Mouse (Mus musculus): Measurements from ENCODE around the gene Dlg4. TPM values are rescaled to one million over a fixed set of nuclear protein-coding genes. Genes with fewer than 3 reads are reported as not detected.
A peak's percentile ranks its signal among the peaks of the same experiment; 100 is the strongest.
"Not testable (repeated sequence)": the region's sequence is repeated elsewhere in the genome, so short reads cannot be mapped to it uniquely, and the experiment has no call there.

The Dlg4 gene
- polyA plus RNA-seq, 1 experiment from 2014 or later = 4.6 TPM

DNA sequence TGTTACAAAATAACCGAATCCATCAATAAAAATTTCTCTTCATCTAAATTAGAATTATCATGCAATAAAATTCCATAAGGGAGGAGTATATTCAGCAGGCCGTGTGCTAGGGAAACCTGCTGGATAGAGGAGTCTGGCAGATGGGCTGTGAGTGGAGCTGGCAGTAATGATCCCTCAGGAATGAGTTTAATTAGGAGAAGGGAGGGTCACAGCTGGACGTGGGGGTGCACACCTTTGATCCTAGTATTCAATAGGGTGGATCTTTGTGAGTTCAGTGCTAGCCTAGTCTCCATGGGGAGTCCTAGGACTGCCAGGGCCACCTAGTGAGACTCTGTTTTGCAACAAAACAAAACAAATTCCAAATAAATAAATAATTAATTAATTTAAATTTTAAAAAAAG, 51.5 kb downstream of the Dlg4 start:
- H3K27ac ChIP-seq = no peak overlapping the region
- WGBS (ENCODE audit: missing documents) = 94% methylated on average over 3 of the region's 3 CpGs

GRCm38 (mm10) chr11:70070057-70070456, 53.3 kb downstream of the Dlg4 start:
- H3K4me3 ChIP-seq (ENCODE audit: inconsistent target) = no peak overlapping the region
- no peaks in the 10 kb centered on the region for H3K36me3 ChIP-seq (ENCODE audit: inconsistent target)
- no peaks in the 10 kb centered on the region for H3K79me2 ChIP-seq (ENCODE audit: inconsistent target)
- H3K27ac ChIP-seq = no peak overlapping the region
- 93% methylated on average over 6 of the region's 6 CpGs for WGBS (ENCODE audit: missing documents)

More for the DNA sequence above, 51.5 kb downstream of the Dlg4 start:
- Histone ChIP-seq H3K4me3 (ENCODE audit: inconsistent target) (no peak overlapping the region), H3K36me3 (ENCODE audit: inconsistent target) (no peaks in the 10 kb centered on the region), H3K79me2 (ENCODE audit: inconsistent target) (no peaks in the 10 kb centered on the region)

GRCm38 (mm10) chr11:70070603-70071002, 53.9 kb downstream of the Dlg4 start:
- not testable (repeated sequence) for H3K36me3 ChIP-seq (ENCODE audit: inconsistent target); H3K79me2 ChIP-seq (ENCODE audit: inconsistent target); H3K27ac ChIP-seq; H3K4me3 ChIP-seq (ENCODE audit: inconsistent target)
- 11% methylated on average over 2 of the region's 3 CpGs for WGBS (ENCODE audit: missing documents)

DNA sequence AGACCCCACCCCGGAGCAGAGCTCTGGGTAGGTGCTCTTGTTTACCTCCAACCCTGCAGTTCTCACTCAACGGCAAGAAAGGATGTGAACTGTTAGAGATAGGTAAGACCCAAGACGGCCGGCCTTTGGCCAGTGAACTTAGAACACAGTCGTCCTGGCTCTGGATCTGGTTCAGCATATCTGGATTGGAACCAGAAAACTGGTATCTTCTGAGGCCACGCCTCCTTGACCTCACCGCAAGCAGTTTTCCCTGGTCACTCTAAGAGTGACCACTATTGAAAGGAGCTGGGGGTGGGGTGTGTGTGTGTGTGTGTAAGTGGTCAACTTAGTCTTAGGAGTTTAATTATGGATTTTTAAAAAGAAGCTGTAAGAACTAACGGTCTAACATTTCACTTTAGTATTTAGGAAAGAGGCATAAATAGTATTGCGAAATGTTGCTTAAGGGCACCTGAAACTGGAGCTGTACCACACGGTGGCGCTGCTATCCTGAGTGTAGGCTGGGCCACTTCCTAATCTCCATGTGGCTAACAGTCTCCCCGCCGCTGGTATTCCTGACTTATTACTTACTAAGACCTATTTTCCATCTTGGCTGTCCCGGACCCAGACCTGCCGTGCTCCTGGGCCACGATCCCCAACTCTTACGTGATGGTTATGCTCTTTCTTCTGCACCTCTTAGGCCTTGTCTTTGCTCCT, 57.8 kb downstream of the Dlg4 start:
- no peaks in the 10 kb centered on the region for H3K79me2 ChIP-seq (ENCODE audit: inconsistent target)
- no peak overlapping the region for H3K4me3 ChIP-seq (ENCODE audit: inconsistent target)
- H3K36me3 ChIP-seq (ENCODE audit: inconsistent target) = no peaks in the 10 kb centered on the region
- H3K27ac ChIP-seq = 0 out of 2 replicates have a peak overlapping the region, but pooled peaks have one; percentile 12
- 43% methylated on average over 17 of the region's 17 CpGs for WGBS (ENCODE audit: missing documents)

DNA sequence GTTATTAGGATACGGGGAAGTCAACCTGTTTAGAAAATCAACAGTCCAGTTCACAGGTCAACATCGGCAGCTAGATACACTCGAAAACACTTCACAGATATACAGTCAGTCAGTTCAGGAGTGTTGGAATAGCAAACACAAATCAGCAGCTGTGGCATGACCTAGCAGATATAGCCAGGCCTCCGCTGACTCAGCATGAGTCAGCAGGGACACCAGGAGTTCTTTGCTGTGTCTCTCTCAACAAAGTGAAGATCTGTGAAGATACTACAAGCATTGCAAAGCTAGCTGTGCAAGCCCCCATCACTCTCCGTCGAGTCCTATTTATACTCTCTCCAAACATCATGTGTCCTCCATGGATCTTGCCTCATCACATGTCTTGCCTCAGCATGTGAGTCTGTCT, 58.8 kb downstream of the Dlg4 start:
- Histone ChIP-seq H3K79me2 (ENCODE audit: inconsistent target) (no peaks in the 10 kb centered on the region), H3K36me3 (ENCODE audit: inconsistent target) (no peaks in the 10 kb centered on the region), H3K27ac (peak overlapping the region; percentile 12; the same call in 1 of the 2 replicates), H3K4me3 (ENCODE audit: inconsistent target) (no peak overlapping the region)
- 64% methylated on average over 6 of the region's 6 CpGs for WGBS (ENCODE audit: missing documents)

- Histone ChIP-seq H3K36me3 (ENCODE audit: inconsistent target) (no peaks in the 10 kb centered on the region), H3K79me2 (ENCODE audit: inconsistent target) (no peaks in the 10 kb centered on the region), H3K27ac (no peak overlapping the region), H3K4me3 (ENCODE audit: inconsistent target) (no peak overlapping the region)
- WGBS (ENCODE audit: missing documents) = 54% methylated on average over 3 of the region's 3 CpGs
Measured at GRCm38 (mm10) chr11:70077441-70077840, 60.7 kb downstream of the Dlg4 start.

DNA sequence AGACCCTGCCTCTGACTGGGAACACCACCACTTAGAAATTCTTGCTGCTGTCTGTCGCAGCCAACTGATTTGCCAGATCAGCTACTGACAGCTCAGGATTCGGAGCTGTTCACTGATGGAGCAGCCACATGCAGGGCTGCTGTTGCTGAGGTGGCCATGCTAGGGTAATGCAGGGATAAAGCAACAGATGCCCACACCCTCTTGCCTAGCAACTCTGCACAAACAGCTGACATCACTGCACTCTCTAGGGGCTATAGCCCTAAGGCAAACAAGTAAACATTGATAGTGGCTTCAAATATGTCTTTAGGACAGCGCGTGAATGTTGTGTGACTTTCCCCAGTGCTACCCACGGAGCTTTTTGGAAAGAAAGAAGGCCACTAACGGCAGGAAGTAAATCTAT, 62.4 kb downstream of the Dlg4 start:
- WGBS (ENCODE audit: missing documents) = 77% methylated on average over 6 of the region's 6 CpGs
- Histone ChIP-seq H3K79me2 (ENCODE audit: inconsistent target) (no peaks in the 10 kb centered on the region), H3K4me3 (ENCODE audit: inconsistent target) (no peak overlapping the region), H3K27ac (no peak overlapping the region), H3K36me3 (ENCODE audit: inconsistent target) (no peaks in the 10 kb centered on the region)

DNA sequence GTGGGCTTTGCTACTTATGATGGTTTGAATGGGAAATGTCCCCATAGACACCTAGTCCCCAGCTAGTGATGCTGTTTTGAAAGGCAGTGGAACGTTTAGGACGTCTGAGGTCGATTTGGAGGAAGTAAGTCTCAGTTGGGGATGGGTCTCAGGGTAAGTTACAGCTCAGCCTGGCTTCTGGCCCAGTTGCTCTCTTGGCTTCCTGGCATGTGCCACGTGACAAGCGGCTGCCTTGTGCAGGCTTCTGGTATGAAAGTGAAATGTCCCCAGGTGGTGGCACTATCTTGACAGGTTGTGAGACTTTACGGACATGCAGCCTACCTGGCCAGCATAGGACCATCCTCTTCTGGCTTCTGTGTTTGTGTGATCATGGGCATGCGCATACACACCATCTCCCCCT, 63.2 kb downstream of the Dlg4 start:
- WGBS (ENCODE audit: missing documents) = 30% methylated on average over 7 of the region's 7 CpGs
- Histone ChIP-seq H3K36me3 (ENCODE audit: inconsistent target) (no peaks in the 10 kb centered on the region), H3K79me2 (ENCODE audit: inconsistent target) (no peaks in the 10 kb centered on the region), H3K27ac (no peak overlapping the region), H3K4me3 (ENCODE audit: inconsistent target) (no peak overlapping the region)

DNA sequence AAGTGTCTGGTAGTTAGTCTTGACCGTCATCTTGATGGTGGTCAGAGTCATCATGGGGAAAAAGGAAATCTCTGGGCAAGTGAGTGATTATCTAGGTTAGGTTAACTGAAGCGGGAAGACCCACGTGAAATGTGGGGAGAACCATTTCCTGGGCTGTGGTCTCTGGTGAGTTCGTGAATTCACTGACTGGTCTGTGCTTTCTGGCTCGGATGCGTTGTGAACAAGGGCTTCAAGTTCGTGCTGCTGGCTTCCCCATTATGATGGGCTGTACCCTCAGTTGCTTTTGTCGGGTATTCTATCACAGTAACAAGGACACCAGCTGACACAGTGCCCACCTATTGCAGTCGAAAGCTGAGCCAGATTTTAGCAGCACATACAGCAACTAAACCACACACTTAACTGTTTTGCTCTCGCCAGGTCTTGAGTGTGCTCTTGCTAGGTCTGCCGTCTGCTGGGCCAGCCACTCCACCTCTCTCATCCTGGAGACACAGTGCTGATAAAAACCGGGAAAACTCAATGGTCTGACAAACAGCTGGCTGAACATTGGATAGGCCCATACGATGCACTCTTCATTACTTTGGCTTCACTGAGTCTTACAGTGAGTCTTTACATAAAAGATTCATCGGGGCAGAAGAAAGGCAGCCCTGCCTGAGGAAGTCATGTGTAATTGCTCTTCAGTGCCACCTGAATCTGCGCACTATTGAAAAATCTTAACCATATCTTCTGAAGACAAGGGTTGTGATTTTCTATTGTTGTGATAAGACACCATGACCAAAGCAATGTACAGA, 64.3 kb downstream of the Dlg4 start:
- WGBS (ENCODE audit: missing documents) = 53% methylated on average over 15 of the region's 15 CpGs
- Histone ChIP-seq H3K36me3 (ENCODE audit: inconsistent target) (no peaks in the 10 kb centered on the region), H3K79me2 (ENCODE audit: inconsistent target) (no peaks in the 10 kb centered on the region), H3K4me3 (ENCODE audit: inconsistent target) (no peak overlapping the region), H3K27ac (no peak overlapping the region)

GRCm38 (mm10) chr11:70084563-70084962, 67.8 kb downstream of the Dlg4 start:
- H3K79me2 ChIP-seq (ENCODE audit: inconsistent target) = no peaks in the 10 kb centered on the region
- H3K27ac ChIP-seq = peak overlapping the region; percentile 93
- H3K36me3 ChIP-seq (ENCODE audit: inconsistent target) = no peaks in the 10 kb centered on the region
- 12% methylated on average over 8 of the region's 8 CpGs for whole genome bisulfite sequencing (ENCODE audit: missing documents)
- H3K4me3 ChIP-seq (ENCODE audit: inconsistent target) = no peak overlapping the region

DNA sequence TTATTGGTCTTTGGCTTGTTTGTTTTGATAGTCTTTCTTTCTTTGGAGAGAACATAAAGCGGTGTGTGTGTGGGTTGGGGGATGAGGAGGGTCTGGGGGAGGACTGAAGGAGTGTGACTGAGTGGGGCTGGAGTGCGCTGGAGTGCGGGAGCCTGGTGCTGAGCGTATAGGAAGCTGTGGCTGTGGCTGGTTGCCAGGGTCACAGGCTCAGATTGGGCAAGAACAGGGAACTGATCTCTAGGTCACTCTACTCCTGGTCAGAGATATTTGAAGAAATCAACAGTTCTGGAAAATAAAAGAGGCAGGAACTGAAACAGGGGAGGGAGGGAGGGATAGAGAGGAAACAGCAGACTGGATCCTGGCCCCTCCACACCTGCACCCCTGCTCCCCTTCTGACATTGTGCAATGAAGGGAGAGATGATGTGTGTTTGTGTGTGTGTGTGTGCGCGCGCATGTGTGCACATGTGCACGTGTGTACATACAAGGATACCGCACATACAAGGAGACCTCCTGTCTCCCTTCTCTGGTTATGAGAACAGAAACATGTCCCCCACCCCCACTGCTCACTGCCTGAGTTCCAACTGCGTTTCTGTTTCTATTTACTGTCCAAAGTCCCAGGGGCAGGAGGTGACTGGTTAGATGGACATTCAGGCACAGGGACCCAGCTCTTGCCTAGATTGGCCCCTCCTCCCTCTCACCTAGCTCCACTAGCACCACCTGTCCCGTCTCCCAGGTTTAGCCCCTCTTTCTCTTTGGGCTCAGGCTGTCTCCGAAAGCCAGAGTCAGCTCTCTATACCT, 75.4 kb downstream of the Dlg4 start, which contains the start of gene Asgr2:
Asgr2 (plus strand) TSS at position 659 of the 798 bp plus-strand sequence.
- 27% methylated on average over 12 of the region's 12 CpGs for WGBS (ENCODE audit: missing documents)
- Histone ChIP-seq H3K79me2 (ENCODE audit: inconsistent target) (no peaks in the 10 kb centered on the region), H3K27ac (peak within 1 kb of the TSS; percentile 63), H3K4me3 (ENCODE audit: inconsistent target) (no peak within 1 kb of the TSS), H3K36me3 (ENCODE audit: inconsistent target) (no peaks in the 10 kb centered on the region)

Other genes with a start within 250 kb of the Dlg4 start
- gene Chrnb1, start 221.0 kb upstream of the Dlg4 start, polyA plus RNA-seq (2018) = not detected in 3 replicates
- 0.69 to 2.7 TPM (median 2.3 TPM) in 3 replicates for gene Fgf11, start 215.1 kb upstream of the Dlg4 start, polyA plus RNA-seq (2018)
- not detected in 3 replicates for gene Tmem102, start 211.3 kb upstream of the Dlg4 start, polyA plus RNA-seq (2018)
- not detected in 3 replicates for gene Gm39566, start 201.6 kb upstream of the Dlg4 start, polyA plus RNA-seq (2018)
- not detected in 3 replicates for gene Spem2, start 198.5 kb upstream of the Dlg4 start, polyA plus RNA-seq (2018)
- not detected in 3 replicates for gene Spem1, start 194.8 kb upstream of the Dlg4 start, polyA plus RNA-seq (2018)
- 0.80 to 2.1 TPM (median 1.0 TPM) in 3 replicates for gene Nlgn2, start 179.2 kb upstream of the Dlg4 start, polyA plus RNA-seq (2018)
- gene Tmem256, start 178.4 kb upstream of the Dlg4 start, polyA plus RNA-seq (2018) = 71.2 to 302 TPM (median 269 TPM) in 3 replicates
- gene Plscr3, start 170.6 kb upstream of the Dlg4 start, polyA plus RNA-seq (2018) = 23.8 to 38.1 TPM (median 36.6 TPM) in 3 replicates
- gene Tnk1, start 158.2 kb upstream of the Dlg4 start, polyA plus RNA-seq (2018) = not detected in 3 replicates
- gene Tmem95, start 138.9 kb upstream of the Dlg4 start, polyA plus RNA-seq (2018) = not detected in 3 replicates
- 4.3 to 5.6 TPM (median 5.5 TPM) in 3 replicates for gene Kctd11, start 135.5 kb upstream of the Dlg4 start, polyA plus RNA-seq (2018)
- 0.54 to 0.68 TPM (median 0.62 TPM) in 3 replicates for gene Acap1, start 121.4 kb upstream of the Dlg4 start, polyA plus RNA-seq (2018)
- not detected in 3 replicates for gene 2810408A11Rik, start 116.0 kb upstream of the Dlg4 start, polyA plus RNA-seq (2018)
- 14.9 to 19.2 TPM (median 15.6 TPM) in 3 replicates for gene Neurl4, start 115.9 kb upstream of the Dlg4 start, polyA plus RNA-seq (2018)
- 48.3 to 74.1 TPM (median 49.3 TPM) in 3 replicates for gene Gps2, start 103.1 kb upstream of the Dlg4 start, polyA plus RNA-seq (2018)
- 339 to 874 TPM (median 348 TPM) in 3 replicates for gene Eif5a, start 95.0 kb upstream of the Dlg4 start, polyA plus RNA-seq (2018)
- not detected in 3 replicates for gene Ybx2, start 81.1 kb upstream of the Dlg4 start, polyA plus RNA-seq (2018)
- gene Slc2a4, start 68.8 kb upstream of the Dlg4 start, polyA plus RNA-seq (2018) = 0.13 to 0.50 TPM in 2 of 3 replicates, not detected in the other
- not detected in 3 replicates for gene Cldn7, start 52.2 kb upstream of the Dlg4 start, polyA plus RNA-seq (2018)
- gene Ctdnep1, start 35.8 kb upstream of the Dlg4 start, polyA plus RNA-seq (2018) = 102 to 235 TPM (median 115 TPM) in 3 replicates
- gene Elp5, start 34.4 kb upstream of the Dlg4 start, polyA plus RNA-seq (2018) = 29.9 to 51.5 TPM (median 43.1 TPM) in 3 replicates
- 791 to 1,264 TPM (median 1,032 TPM) in 3 replicates for gene Gabarap, start 25.8 kb upstream of the Dlg4 start, polyA plus RNA-seq (2018)
- 62.4 to 122 TPM (median 77.3 TPM) in 3 replicates for gene Phf23, start 21.2 kb upstream of the Dlg4 start, polyA plus RNA-seq (2018)
- gene Dvl2, start 16.3 kb upstream of the Dlg4 start, polyA plus RNA-seq (2018) = 10.8 to 21.7 TPM (median 11.8 TPM) in 3 replicates
- 31.8 to 39.7 TPM (median 37.2 TPM) in 3 replicates for gene Acadvl, start 1.5 kb upstream of the Dlg4 start, polyA plus RNA-seq (2018)
- not detected in 3 replicates for gene Asgr1, start 37.1 kb downstream of the Dlg4 start, polyA plus RNA-seq (2018)
- 1.5 to 3.4 TPM in 2 of 3 replicates, not detected in the other for gene Asgr2, start 75.7 kb downstream of the Dlg4 start, polyA plus RNA-seq (2018)
- 1.6 to 5.1 TPM (median 3.1 TPM) in 3 replicates for gene Mgl2, start 113.4 kb downstream of the Dlg4 start, polyA plus RNA-seq (2018)
- gene Clec10a, start 139.3 kb downstream of the Dlg4 start, polyA plus RNA-seq (2018) = 10.4 to 103 TPM (median 37.8 TPM) in 3 replicates
- gene Slc16a11, start 195.8 kb downstream of the Dlg4 start, polyA plus RNA-seq (2018) = not detected in 3 replicates
- 7.4 to 12.5 TPM (median 10.7 TPM) in 3 replicates for gene Slc16a13, start 204.1 kb downstream of the Dlg4 start, polyA plus RNA-seq (2018)
- 0.14 TPM in 1 of 3 replicates, not detected in the others for gene Bcl6b, start 212.9 kb downstream of the Dlg4 start, polyA plus RNA-seq (2018)
- 55.0 to 61.6 TPM (median 59.2 TPM) in 3 replicates for gene 0610010K14Rik, start 221.0 kb downstream of the Dlg4 start, polyA plus RNA-seq (2018)
- 2.6 to 6.0 TPM (median 4.8 TPM) in 3 replicates for gene Gm21988, start 222.9 kb downstream of the Dlg4 start, polyA plus RNA-seq (2018)
- gene Rnasek, start 222.9 kb downstream of the Dlg4 start, polyA plus RNA-seq (2018) = 534 to 573 TPM (median 562 TPM) in 3 replicates
- 0.09 to 0.95 TPM (median 0.17 TPM) in 3 replicates for gene Alox12, start 238.4 kb downstream of the Dlg4 start, polyA plus RNA-seq (2018)

Data from macrophage (primary cell).